Mouse (Mus musculus) midbrain, embryonic 14.5 days (tissue): ENCODE data around the gene Prkra. TPM values are rescaled to one million over a fixed set of nuclear protein-coding genes. Genes with fewer than 3 reads are reported as not detected.
A peak's percentile ranks its signal among the peaks of the same experiment; 100 is the strongest.

ENCODE experiments used
- ATAC-seq: fragments of 200-750 bp; cut with Nextera tagmentation; 2 replicates; pipeline ENCODE4 v1.8.0; 2017; ENCODE audit warnings: moderate number of reproducible peaks, moderate library complexity; ENCODE audit not compliant: low FRiP score, low TSS enrichment
- DNase-seq: peaks from one replicate; pipeline ENCODE4 v3.0.0-alpha.2; 2015
- H3K27ac ChIP-seq: fragments of 300-500 bp; sonication (generic); replicated peaks from 2 replicates; pipeline ENCODE4 v1.5.1; 2014; ENCODE audit warnings: mild to moderate bottlenecking, low read depth, low read length, moderate library complexity
- H3K27me3 ChIP-seq: fragments of 300-500 bp; sonication (generic); 2 replicates; pipeline ENCODE4 v1.6.1; 2014; ENCODE audit warnings: low read length, control low read depth, mixed read lengths; ENCODE audit not compliant: control insufficient read depth, insufficient read depth
- H3K36me3 ChIP-seq: fragments of 300-500 bp; sonication (generic); 2 replicates; pipeline ENCODE4 v1.6.1; 2014; ENCODE audit warnings: low read length, control low read depth; ENCODE audit not compliant: control insufficient read depth, insufficient read depth
- H3K4me1 ChIP-seq: fragments of 300-500 bp; sonication (generic); 2 replicates; pipeline ENCODE4 v1.6.1; 2014; ENCODE audit warnings: mild to moderate bottlenecking, antibody characterized with exemption, low read length, control low read depth; ENCODE audit not compliant: control insufficient read depth, insufficient read depth
- H3K4me2 ChIP-seq: fragments of 300-500 bp; sonication (generic); 2 replicates; pipeline ENCODE4 v1.6.1; 2014; ENCODE audit warnings: mild to moderate bottlenecking, low read length, moderate library complexity
- H3K4me3 ChIP-seq: fragments of 300-500 bp; sonication (generic); replicated peaks from 2 replicates; pipeline ENCODE4 v1.5.1; 2014; ENCODE audit warnings: low read depth, low read length
- H3K9ac ChIP-seq: fragments of 300-500 bp; sonication (generic); replicated peaks from 2 replicates; pipeline ENCODE4 v1.6.1; 2014; ENCODE audit warnings: mild to moderate bottlenecking, low read length, moderate library complexity
- H3K9me3 ChIP-seq: fragments of 300-500 bp; sonication (generic); 2 replicates; pipeline ENCODE4 v1.6.1; 2016; ENCODE audit warnings: low read length, control low read depth, mixed read lengths; ENCODE audit not compliant: control insufficient read depth
- WGBS: fragments of 180-500 bp; shearing (Covaris S2); extraction: QIAGEN DNeasy Blood & Tissue Kit; methylation state at CpG from one replicate; pipeline ENCODE4 v1.1.7; 2014; 5-methylcytosine and 5-hydroxymethylcytosine counted together
- polyA plus RNA-seq: library from polyadenylated mRNA; unstranded; fragments of >200 nt; fragmentation: Nextera tagmentation; extraction: Ambion mirVana; gene quantifications from 2 replicates; pipeline ENCODE4 v1.2.1, GENCODE M21; 2014

Prkra gene
- polyA plus RNA-seq, 1 experiment from 2014 or later, result 117 TPM

GRCm38 (mm10) chr2:76611996-76612395 lies 35.8 kb downstream of the Prkra start:
- H3K9ac ChIP-seq, result no peak overlapping the region
- no peaks in the 10 kb centered on the region for H3K9me3 ChIP-seq
- WGBS, result 88% methylated on average over 3 of the region's 3 CpGs
- H3K4me3 ChIP-seq, result no peak overlapping the region
- no peaks in the 10 kb centered on the region for H3K36me3 ChIP-seq
- no peaks in the 10 kb centered on the region for H3K4me1 ChIP-seq
- DNase-seq (no peak), ATAC-seq (no peak)
- H3K27ac ChIP-seq, result no peak overlapping the region
- H3K4me2 ChIP-seq, result no peak overlapping the region
- H3K27me3 ChIP-seq, result no peaks in the 10 kb centered on the region

GRCm38 (mm10) chr2:76610326-76611104 lies 37.3 kb downstream of the Prkra start:
- H3K4me2 ChIP-seq, result no peak overlapping the region
- H3K27ac ChIP-seq, result no peak overlapping the region
- no peaks in the 10 kb centered on the region for H3K36me3 ChIP-seq
- H3K9ac ChIP-seq, result no peak overlapping the region
- H3K4me3 ChIP-seq, result no peak overlapping the region
- DNase-seq (no peak), ATAC-seq (no peak)
- WGBS, result 88% methylated on average over 10 of the region's 10 CpGs
- no peaks in the 10 kb centered on the region for H3K4me1 ChIP-seq
- H3K9me3 ChIP-seq, result no peaks in the 10 kb centered on the region
- H3K27me3 ChIP-seq, result no peaks in the 10 kb centered on the region

- Histone ChIP-seq H3K4me3 (no peak overlapping the region), H3K4me1 (no peaks in the 10 kb centered on the region), H3K27ac (no peak overlapping the region), H3K9ac (no peak overlapping the region), H3K4me2 (no peak overlapping the region), H3K36me3 (no peaks in the 10 kb centered on the region), H3K9me3 (no peaks in the 10 kb centered on the region), H3K27me3 (no peaks in the 10 kb centered on the region)
- ATAC-seq (no peak), DNase-seq (no peak)
- 90% methylated on average over 3 of the region's 3 CpGs for WGBS
These were observed 41.1 kb downstream of the Prkra start for GRCm38 (mm10) chr2:76606704-76607103.

- Histone ChIP-seq H3K4me1 (no peaks in the 10 kb centered on the region), H3K36me3 (no peaks in the 10 kb centered on the region), H3K27me3 (no peaks in the 10 kb centered on the region), H3K4me3 (no peak overlapping the region), H3K9me3 (no peaks in the 10 kb centered on the region), H3K4me2 (no peak overlapping the region), H3K27ac (no peak overlapping the region), H3K9ac (no peak overlapping the region)
- no peak for DNase-seq
- WGBS, result 97% methylated on average over 1 of the region's 1 CpGs
- no peak for ATAC-seq
These were observed 45.6 kb downstream of the Prkra start for GRCm38 (mm10) chr2:76602256-76602655.

- H3K9me3 ChIP-seq, result no peaks in the 10 kb centered on the region
- H3K9ac ChIP-seq, result no peak overlapping the region
- H3K4me2 ChIP-seq, result no peak overlapping the region
- H3K4me1 ChIP-seq, result no peaks in the 10 kb centered on the region
- H3K4me3 ChIP-seq, result no peak overlapping the region
- H3K27ac ChIP-seq, result no peak overlapping the region
- WGBS, result 86% methylated on average over 5 of the region's 5 CpGs
- H3K27me3 ChIP-seq, result no peaks in the 10 kb centered on the region
- ATAC-seq (no peak), DNase-seq (peak; percentile 25)
- H3K36me3 ChIP-seq, result no peaks in the 10 kb centered on the region; the same call in 1 of the 2 replicates
These were observed 48.6 kb downstream of the Prkra start for GRCm38 (mm10) chr2:76599214-76599613.

GRCm38 (mm10) chr2:76597521-76597920 lies 50.3 kb downstream of the Prkra start:
- Histone ChIP-seq H3K4me2 (no peak overlapping the region), H3K4me1 (no peaks in the 10 kb centered on the region), H3K27me3 (no peaks in the 10 kb centered on the region), H3K27ac (no peak overlapping the region), H3K4me3 (no peak overlapping the region), H3K9me3 (no peaks in the 10 kb centered on the region), H3K9ac (no peak overlapping the region), H3K36me3 (peaks cover 2% of the 10 kb centered on the region)
- DNase-seq (no peak), ATAC-seq (no peak)
- WGBS, result 87% methylated on average over 11 of the region's 11 CpGs

- Histone ChIP-seq H3K4me3 (no peak overlapping the region), H3K27ac (no peak overlapping the region), H3K4me1 (no peaks in the 10 kb centered on the region), H3K36me3 (peaks cover 11% of the 10 kb centered on the region), H3K9me3 (no peaks in the 10 kb centered on the region), H3K4me2 (no peak overlapping the region), H3K9ac (no peak overlapping the region), H3K27me3 (no peaks in the 10 kb centered on the region)
- 89% methylated on average over 3 of the region's 3 CpGs for WGBS
- ATAC-seq (no peak), DNase-seq (no peak)
These were observed 55.4 kb downstream of the Prkra start for GRCm38 (mm10) chr2:76592401-76592924.

- Histone ChIP-seq H3K27me3 (no peaks in the 10 kb centered on the region), H3K4me2 (no peak overlapping the region), H3K9ac (no peak overlapping the region), H3K36me3 (peaks cover 24% of the 10 kb centered on the region), H3K27ac (no peak overlapping the region), H3K9me3 (no peaks in the 10 kb centered on the region), H3K4me3 (no peak overlapping the region), H3K4me1 (no peaks in the 10 kb centered on the region)
- 92% methylated on average over 7 of the region's 7 CpGs for WGBS
- DNase-seq (no peak), ATAC-seq (no peak)
These were observed 57.6 kb downstream of the Prkra start for GRCm38 (mm10) chr2:76590221-76590620.

GRCm38 (mm10) chr2:76586906-76587305 lies 60.9 kb downstream of the Prkra start:
- DNase-seq (no peak), ATAC-seq (no peak)
- Histone ChIP-seq H3K4me2 (no peak overlapping the region), H3K4me3 (no peak overlapping the region), H3K27ac (no peak overlapping the region), H3K9me3 (no peaks in the 10 kb centered on the region), H3K9ac (no peak overlapping the region), H3K4me1 (no peaks in the 10 kb centered on the region), H3K27me3 (no peaks in the 10 kb centered on the region), H3K36me3 (peaks cover 28% of the 10 kb centered on the region)
- WGBS, result 70% methylated on average over 10 of the region's 10 CpGs
